Mouse (Mus musculus): ENCODE data around the gene Gng12.
"Not testable (repeated sequence)": the region's sequence is repeated elsewhere in the genome, so short reads cannot be mapped to it uniquely, and the experiment has no call there.

Gng12 gene

DNA sequence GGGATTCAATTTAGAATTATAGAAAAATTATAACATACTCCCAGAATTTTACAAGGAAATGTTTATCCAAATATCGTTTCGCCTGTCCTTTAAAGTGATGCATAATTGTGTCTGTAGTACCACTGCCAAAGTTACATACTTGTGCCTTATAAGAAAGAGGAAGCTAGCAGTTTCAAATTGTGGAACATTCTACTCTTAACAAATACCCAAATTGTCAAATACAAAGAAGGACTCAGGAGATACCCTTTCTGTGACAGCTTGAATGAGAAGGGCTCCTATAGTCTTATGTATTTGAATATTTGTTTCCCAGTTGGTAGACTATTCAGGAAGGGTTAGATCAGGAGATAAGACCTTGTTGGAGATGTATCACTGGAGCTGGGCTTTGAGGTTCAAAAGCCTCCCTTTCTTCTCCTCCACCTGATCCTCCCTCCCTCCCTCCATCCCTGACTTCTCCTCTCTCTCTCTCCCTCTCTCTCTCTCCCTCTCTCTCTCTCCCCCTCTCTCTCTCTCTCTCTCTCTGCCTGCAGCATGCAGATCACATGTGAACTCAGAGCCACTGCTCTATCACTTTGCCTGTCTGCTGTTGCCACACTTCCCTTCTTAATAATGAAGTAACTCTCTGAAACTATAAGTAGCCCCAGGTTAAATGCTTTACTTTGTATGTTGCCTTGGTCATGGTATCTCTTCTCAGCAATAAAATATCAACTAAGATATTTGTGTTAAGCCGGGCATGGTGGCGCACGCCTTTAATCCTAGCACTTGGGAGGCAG lies 62.5 kb downstream of the Gng12 start:
- DNase-seq: no peak

- DNase-seq: peak; percentile 60
Observed at GRCm38 (mm10) chr6:66962582-66963043, 66.4 kb downstream of the Gng12 start.

DNA sequence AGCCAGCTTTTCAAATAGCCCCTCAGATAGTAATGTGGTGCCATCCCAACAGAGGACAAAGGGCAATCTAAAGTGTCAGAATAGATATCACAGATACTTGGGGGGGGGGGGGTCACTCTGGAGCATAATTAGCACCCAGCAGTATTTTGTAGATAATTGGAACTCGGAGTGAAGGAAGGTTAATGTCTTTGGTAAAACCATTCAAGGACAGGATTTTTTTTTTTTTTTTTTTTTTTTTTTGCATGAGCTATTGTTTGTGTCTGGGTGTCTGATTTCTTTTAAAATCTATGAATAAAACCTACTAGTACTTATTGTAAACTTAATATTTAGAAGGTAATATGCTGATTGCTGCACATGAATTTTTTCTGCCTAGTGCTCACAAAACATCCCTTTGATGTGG lies 66.9 kb downstream of the Gng12 start:
- no peak for DNase-seq

DNA sequence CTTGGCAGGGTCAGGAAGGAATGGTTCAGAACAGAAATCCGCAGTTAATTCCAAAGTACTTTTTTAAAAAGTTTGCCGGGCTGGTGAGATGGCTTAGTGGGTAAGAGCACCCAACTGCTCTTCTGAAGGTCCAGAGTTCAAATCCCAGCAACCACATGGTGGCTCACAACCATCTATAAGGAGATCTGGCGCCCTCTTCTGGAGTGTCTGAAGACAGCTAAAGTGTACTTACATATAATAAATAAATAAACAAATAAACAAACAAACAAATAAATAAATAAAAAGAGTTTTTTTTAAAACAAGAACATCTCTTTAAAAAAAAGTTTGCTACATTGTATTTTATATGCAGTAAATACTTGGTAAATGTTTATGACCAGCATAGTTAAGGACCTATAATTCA lies 67.5 kb downstream of the Gng12 start:
- not testable (repeated sequence) for DNase-seq

- no peak for DNase-seq
Observed at GRCm38 (mm10) chr6:66964222-66964621, 68.0 kb downstream of the Gng12 start.

DNA sequence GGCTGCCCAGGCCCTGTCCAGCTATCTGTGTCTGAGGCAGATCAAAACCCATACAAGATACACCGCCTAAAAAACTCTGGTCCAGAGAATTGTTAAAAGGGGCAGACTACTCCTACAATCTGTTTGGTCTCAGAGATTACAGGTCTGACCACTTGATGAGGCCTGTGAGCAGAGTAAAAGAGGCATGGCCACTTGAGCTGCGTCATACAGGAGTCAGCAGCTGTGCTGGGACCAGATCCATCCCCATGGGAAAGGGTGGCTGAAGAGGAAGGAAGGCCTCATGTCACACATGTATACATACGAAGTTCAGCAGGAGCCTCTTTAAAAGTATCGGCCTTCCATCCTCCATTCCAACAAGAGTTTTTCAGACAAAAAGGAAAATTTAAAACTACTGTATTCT lies 69.0 kb downstream of the Gng12 start:
- DNase-seq: no peak

- no peak for DNase-seq
Observed at GRCm38 (mm10) chr6:66967788-66968187, 71.6 kb downstream of the Gng12 start.

GRCm38 (mm10) chr6:66969446-66969845 lies 73.2 kb downstream of the Gng12 start:
- no peak for DNase-seq

DNA sequence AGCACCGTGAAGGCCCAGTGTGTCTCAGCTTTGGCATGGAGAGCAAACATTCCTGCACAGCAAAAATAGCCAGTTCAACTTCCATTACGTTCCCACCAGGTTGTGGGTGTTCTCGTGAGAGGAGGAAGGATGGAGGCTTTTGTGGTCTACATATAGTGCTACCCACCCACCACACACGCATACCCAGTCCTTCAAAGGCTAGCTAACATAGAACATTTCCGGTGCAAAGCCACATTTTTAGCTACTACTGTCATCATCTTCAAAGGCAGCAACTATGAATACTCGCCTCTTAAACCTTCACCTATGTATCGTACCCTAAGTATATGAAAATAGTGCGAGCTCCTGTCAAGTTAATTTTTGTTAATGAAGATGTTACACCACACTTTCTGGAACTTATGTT lies 76.1 kb downstream of the Gng12 start:
- DNase-seq: no peak

DNA sequence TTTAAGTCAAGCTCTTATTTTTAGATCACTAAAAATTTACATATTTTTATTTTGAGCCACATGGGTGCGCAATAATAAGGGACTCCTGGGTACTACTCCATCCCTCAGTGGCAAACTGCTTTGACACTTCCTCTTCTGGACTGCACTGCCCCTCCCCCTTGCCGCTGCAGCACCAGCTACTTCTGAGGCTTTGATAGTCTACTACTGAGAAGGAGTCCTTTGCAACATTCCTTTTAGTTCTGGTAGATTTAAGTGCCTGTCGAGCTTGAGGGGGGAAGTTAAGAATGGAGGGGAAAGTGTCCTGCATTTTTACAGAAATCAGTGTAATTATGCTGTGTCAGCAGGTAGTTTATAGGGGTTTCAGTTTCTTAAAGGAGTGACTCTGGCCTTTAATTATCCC lies 77.0 kb downstream of the Gng12 start:
- no peak for DNase-seq

DNA sequence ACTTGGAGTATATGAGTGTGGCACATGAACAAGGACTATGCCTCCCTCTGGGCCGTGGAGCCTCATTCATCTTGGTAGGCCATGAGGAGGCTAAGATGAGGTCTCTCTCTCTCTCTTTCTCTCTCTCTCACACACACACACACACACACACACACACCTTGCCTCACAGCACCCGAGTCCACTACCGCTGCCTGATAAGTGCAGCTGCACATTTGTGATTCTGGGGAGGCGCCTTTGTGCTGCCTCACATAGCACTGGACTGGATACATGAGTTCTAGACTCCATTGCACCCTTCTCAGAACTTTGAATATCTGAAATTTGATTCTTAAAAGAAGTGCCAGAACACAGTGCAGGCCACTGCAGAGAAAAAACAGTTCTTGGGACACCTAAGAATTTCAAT lies 79.3 kb downstream of the Gng12 start:
- DNase-seq: no peak

DNA sequence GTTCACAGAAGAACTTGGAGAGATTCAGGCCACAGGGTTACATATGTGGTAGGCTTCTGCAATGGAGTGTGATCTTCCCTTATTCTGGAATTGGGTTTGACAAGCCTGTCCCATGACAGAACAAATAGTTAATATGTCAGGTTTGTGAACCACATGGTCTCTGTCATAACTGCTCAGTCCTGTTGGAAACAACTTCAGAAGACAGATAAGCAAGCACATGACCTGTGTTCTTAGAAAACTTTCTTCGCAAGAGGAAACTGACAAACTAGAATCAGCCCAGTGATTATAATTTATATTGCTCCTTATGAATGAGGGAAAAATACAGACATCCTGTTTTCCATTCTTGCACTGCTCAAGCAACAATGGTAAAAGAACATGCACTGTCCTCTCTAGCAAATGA lies 83.0 kb downstream of the Gng12 start:
- no peak for DNase-seq

GRCm38 (mm10) chr6:66980040-66980439 lies 83.8 kb downstream of the Gng12 start:
- DNase-seq: no peak

DNA sequence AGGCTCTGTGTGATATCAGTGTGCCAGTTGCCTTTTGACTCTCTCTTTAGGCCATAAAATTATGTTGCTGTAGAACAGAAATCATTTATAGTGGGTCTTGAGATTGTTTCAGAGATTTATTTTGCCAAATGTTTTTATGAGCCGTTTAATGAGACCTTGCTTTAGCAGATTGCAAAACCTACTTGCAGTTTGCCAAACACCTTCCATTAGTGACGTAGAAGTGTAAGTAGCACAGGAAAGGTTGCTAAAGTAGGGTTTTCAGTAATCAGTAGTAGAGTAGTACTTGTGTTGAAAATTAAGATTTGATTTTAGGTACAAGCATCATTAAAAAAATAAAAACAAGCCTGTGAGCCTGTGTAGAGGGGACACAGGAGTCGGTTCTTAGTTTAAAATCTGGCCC lies 85.2 kb downstream of the Gng12 start:
- DNase-seq: no peak

DNA sequence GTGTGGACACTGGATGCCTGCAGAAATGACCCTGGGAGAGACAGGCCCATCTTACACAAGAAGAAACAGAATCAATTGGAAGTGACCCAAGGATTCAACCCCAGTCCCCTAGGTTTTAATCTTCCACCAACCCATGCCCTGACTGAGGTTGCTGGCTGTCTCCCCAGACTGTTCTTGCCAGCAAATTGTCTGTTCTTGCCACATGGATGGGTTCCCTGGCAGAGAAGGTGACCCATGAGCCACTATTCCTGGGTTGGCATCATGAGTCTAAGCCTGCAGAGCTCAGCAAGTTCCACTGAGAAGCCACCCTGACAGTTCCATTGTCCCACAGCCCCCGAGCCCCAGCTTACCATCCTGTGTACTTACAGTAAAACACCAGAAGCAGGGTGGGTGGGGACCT lies 85.7 kb downstream of the Gng12 start:
- no peak for DNase-seq

GRCm38 (mm10) chr6:66984079-66984478 lies 87.9 kb downstream of the Gng12 start:
- no peak for DNase-seq

DNA sequence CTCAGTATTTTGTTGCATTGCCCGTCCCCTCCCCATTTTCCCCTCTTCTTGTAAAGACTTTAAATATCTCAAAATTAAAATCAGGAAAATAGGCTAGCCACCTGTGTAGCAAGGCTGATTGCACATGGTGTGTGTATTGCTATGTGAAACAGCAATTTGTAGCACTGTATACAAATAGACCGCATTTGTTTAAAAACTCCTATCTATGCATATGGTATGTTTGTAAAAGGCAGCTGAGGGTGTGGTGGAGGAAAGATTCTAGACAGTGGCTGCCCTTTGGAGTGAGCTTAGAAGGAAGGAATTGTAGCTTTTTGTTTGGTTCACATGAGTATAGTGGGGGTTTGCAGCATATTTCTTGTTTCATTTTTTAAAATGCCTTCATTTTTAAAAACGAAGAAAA lies 88.5 kb downstream of the Gng12 start:
- no peak for DNase-seq

- no peak for DNase-seq
Observed at GRCm38 (mm10) chr6:66985500-66985899, 89.3 kb downstream of the Gng12 start.

- no peak for DNase-seq
Observed at GRCm38 (mm10) chr6:66986063-66986462, 89.9 kb downstream of the Gng12 start.

DNA sequence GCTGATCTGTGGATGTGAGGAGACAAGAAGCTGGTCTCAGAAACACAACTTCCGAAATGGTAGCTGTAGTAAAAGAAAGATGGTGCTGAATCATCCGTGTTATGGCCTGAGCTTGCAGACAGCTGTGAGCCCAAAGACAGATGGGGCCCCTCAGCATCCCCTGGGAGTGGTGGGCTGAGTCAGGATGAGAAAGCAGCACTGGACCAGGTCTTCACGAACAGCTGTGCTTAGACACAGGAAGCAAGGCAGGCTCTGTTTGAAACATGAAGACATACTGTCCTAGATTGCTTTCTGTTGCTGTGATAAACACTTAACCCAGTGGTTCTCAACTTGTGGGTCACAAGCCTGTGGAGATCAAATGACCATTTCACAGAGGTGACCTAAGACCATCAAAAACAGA lies 91.4 kb downstream of the Gng12 start:
- no peak for DNase-seq

DNA sequence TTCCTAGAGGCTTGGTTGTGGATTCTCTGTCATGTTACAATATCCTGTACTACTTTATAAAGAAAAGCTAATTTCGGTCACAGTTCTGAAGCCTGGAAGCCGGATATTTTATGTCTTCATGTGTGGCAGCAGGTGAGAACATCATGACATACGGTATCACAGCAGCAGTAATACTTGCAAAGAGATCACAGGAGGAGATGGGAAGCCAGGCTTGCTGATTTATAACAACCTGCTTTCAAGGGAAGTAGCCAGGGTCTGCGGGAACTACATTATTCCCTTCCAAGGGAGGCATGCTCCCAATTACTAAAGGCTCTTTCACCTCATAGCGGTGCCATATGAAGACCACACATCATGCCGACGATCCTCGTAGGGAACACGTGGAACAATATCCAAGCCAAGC lies 92.2 kb downstream of the Gng12 start:
- DNase-seq: no peak

DNA sequence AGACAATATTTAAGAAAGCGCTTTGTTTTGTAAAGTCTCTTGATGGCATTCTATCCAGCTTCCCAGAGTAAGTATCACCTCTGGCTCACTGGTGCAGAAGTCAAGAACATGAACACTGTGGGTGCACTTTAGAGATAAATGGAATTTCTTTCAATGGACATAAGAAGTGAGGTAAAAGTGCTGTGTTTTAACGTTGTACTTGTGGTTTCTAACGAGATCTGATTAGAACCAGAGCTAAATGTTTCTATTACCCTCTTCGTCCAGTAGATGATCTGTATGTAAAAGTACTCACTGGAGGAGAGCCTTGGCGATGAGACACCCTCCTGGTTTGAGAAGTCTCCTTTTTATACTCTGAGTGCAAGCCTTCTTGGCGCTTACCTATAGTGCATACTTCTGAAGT lies 92.8 kb downstream of the Gng12 start:
- no peak for DNase-seq

DNA sequence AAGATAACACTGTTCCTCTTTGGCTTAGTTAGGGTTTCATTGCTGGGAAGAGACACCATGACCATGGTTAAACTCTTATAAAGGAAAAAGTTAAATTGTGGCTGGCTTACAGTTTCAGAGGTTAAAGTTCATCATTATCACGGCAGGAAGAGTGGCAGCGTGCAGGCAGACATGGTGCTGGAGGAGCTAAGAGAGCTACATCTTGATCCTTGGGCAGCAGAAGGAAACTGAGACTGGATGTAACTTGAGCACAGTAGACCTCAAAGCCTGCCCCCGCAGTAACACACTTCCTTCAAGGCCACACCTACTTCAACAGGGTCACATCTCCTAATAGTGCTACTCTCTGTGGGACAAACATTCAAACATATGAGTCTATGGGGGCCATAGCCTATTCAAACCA lies 93.3 kb downstream of the Gng12 start:
- no peak for DNase-seq

DNA sequence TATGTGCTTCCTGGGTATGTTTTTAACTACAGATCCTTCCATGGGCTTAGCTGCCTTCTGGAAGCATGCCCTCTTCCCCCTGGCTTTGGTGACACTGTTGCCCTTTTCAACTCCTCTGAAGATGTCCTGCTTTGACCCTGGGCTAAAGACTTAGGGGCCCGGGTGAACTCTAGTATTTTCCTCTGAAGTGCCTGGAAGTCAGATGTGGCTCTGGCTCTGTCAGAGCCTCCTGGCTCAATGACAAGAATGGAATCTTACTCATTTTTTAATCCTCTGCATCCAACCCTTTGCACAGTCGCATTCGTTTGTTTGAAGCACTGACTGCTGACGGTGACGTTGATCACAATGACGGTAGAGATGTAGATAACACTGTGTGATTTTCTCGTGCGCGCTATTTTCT lies 96.0 kb downstream of the Gng12 start:
- no peak for DNase-seq

- DNase-seq: no peak
Observed at GRCm38 (mm10) chr6:66992786-66993185, 96.6 kb downstream of the Gng12 start.

Measured in kidney, adult 18-20 months (tissue).